Mouse (Mus musculus): ENCODE measurements around the gene Wdr76.

GRCm38 (mm10) chr2:121509584-121509983, 3.1 kb downstream of the Wdr76 start:
- TF ChIP-seq KAT2A (IDR thresholded peaks at IDR 0.05; ENCODE audit: insufficient replicate concordance, low read length) (no peak), HCFC1 (IDR thresholded peaks at IDR 0.05; ENCODE audit: low read depth, low read length) (no peak), SMC3 (IDR thresholded peaks at IDR 0.05; ENCODE audit: low read depth, low read length) (no peak)
